Mouse (Mus musculus): Measurements from ENCODE around the gene Gm14781. TPM values are rescaled to one million over a fixed set of nuclear protein-coding genes. Genes with fewer than 3 reads are reported as not detected.

The Gm14781 gene
- not detected for polyA plus RNA-seq (2014; fragmentation: Illumina TruSeq; extraction: RNeasy Lipid Tissue Mini Kit (QIAGEN cat#74804); ENCODE audit: low read depth, low replicate concordance)

DNA sequence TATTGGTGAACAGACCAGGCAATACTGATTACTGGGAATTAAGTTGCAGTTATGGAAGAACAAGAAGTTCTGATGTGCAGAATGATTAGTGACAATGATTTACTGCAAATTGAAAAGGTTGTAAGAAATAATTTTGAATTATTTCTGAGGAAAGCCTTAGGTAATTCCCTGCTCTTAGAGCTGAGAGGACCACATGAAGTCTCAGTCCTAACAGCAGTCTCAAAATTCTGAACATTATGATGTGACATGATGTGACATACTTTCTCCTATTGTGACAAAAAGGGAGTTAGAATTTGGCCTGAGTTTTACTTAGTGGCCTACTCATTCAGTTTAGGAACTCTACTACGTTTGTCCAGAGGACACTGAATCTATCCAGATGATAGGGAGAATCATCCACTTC is at the start of gene Gm14781:
Gene Gm14781, plus strand, starts transcription at position 301 of the 400 bp plus-strand sequence.

Other genes with a start within 250 kb of the Gm14781 start
- gene Gm5072, start 239.7 kb upstream of the Gm14781 start, polyA plus RNA-seq (2014; fragmentation: Illumina TruSeq; extraction: RNeasy Lipid Tissue Mini Kit (QIAGEN cat#74804); ENCODE audit: low read depth, low replicate concordance) = not detected
- not detected for gene Gm8914, start 152.1 kb upstream of the Gm14781 start, polyA plus RNA-seq (2014; fragmentation: Illumina TruSeq; extraction: RNeasy Lipid Tissue Mini Kit (QIAGEN cat#74804); ENCODE audit: low read depth, low replicate concordance)
- not detected for gene 1700084M14Rik, start 56.3 kb upstream of the Gm14781 start, polyA plus RNA-seq (2014; fragmentation: Illumina TruSeq; extraction: RNeasy Lipid Tissue Mini Kit (QIAGEN cat#74804); ENCODE audit: low read depth, low replicate concordance)
- not detected for gene Mageb5, start 150.8 kb downstream of the Gm14781 start, polyA plus RNA-seq (2014; fragmentation: Illumina TruSeq; extraction: RNeasy Lipid Tissue Mini Kit (QIAGEN cat#74804); ENCODE audit: low read depth, low replicate concordance)

Data from heart, adult 10 weeks (tissue).